Mouse (Mus musculus) C2C12 (cell line): ENCODE results near the gene Chrnb1.

Experiments used
- CEBPB ChIP-seq: IDR thresholded peaks from one replicate; pipeline ENCODE4 v1.6.1; 2011; ENCODE audit warnings: low read depth, mild to moderate bottlenecking, control low read depth, moderate library complexity
- CTCF ChIP-seq: IDR thresholded peaks from one replicate; pipeline ENCODE4 v1.5.1; 2011; ENCODE audit not compliant: control insufficient read depth, insufficient read depth, insufficient read length
- MAX ChIP-seq: IDR thresholded peaks from one replicate; pipeline ENCODE4 v1.6.1; 2011; ENCODE audit warnings: mild to moderate bottlenecking, control low read depth

DNA sequence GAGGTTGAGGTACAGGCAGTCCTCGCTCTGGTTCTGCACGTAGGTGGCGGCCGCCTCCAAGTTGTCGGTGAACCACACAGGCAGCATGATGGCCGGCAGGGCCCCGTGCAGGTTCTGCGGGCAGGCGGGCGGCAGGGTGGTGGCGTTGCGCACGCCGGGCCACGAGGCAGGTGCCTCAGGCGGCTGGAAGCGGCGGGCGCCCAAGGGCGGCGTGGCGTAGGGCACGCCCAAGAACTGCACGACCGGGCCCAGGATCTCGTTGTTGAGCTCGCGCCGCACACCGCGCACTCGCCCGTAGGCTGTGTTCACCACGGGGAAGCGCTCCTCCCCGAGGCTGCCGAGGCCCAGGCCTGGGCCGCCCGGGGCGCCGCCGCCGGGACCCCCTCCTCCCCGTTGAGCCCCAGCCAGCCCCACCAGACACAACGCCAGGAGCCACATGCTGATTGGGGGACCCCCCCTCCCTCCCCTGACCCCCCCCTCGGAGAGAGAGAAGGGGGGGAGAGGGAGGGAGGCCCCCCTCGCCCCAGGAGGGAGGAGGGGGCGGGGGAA, 38.3 kb upstream of the Chrnb1 start:
- TF ChIP-seq CTCF = no peak
- no peak for TF ChIP-seq MAX
- TF ChIP-seq CEBPB = no peak
